In genomic region chr2:10373508-10374206, GRCm38 (mm10) we compare ENCODE assay signal across 8 mouse cellular contexts. TPM values are rescaled to one million over a fixed set of nuclear protein-coding genes. Genes with fewer than 3 reads are reported as not detected.
DNase-seq lines count a peak whose midpoint lies in the region; ATAC-seq lines count a peak whose summit lies in the region.

No protein-coding gene starts in this region.

- H3K9me3 ChIP-seq in lung, embryonic 16.5 days (ENCODE audit: control insufficient read depth, low read length) = peaks cover 2% of the 10 kb centered on the region; the same call in 1 of the 2 replicates
- H3K9me3 ChIP-seq in hindbrain, embryonic 11.5 days (ENCODE audit: control insufficient read depth, low read length) = no peaks in the 10 kb centered on the region
- no peaks in the 10 kb centered on the region for H3K9me3 ChIP-seq in liver, embryonic 15.5 days (replicated peaks)

- peaks cover 14% of the 10 kb centered on the region for H3K4me1 ChIP-seq in lung, embryonic 16.5 days (replicated peaks; ENCODE audit: control insufficient read depth, insufficient read depth, low read length)
- peaks cover 14% of the 10 kb centered on the region for H3K4me1 ChIP-seq in brown adipose tissue, adult 24 weeks (ENCODE audit: control insufficient read depth, insufficient read depth, insufficient read length, low read length)
- H3K4me1 ChIP-seq in hindbrain, embryonic 11.5 days (replicated peaks; ENCODE audit: control insufficient read depth, insufficient read depth, low read length) = peaks cover 5% of the 10 kb centered on the region; the same call in 1 of the 2 replicates
- peaks cover 18% of the 10 kb centered on the region for H3K4me1 ChIP-seq in liver, embryonic 15.5 days (replicated peaks)

- WGBS in lung, embryonic 16.5 days = under 1% methylated on average over 30 of the region's 30 CpGs
- WGBS in hindbrain, embryonic 11.5 days = under 1% methylated on average over 30 of the region's 30 CpGs
- WGBS in liver, embryonic 15.5 days (ENCODE audit: insufficient replicate concordance) = under 1% methylated on average over 30 of the region's 30 CpGs

- peaks cover 56% of the 10 kb centered on the region for H3K27me3 ChIP-seq in lung, embryonic 16.5 days (ENCODE audit: control insufficient read depth, insufficient read depth, low read depth, low read length)
- peaks cover 49% of the 10 kb centered on the region for H3K27me3 ChIP-seq in hindbrain, embryonic 11.5 days (ENCODE audit: control insufficient read depth, insufficient read depth, low read length)
- peaks cover 79% of the 10 kb centered on the region for H3K27me3 ChIP-seq in liver, embryonic 15.5 days

- H3K9ac ChIP-seq in lung, embryonic 16.5 days (ENCODE audit: low read length) = 0 out of 2 replicates have a peak overlapping the region, but pooled peaks have one; percentile 22
- peak overlapping the region; percentile 15; the same call in 1 of the 2 replicates for H3K9ac ChIP-seq in hindbrain, embryonic 11.5 days (ENCODE audit: low read depth, low read length)
- H3K9ac ChIP-seq in liver, embryonic 15.5 days = no peak overlapping the region

- no peaks in the 10 kb centered on the region for H3K36me3 ChIP-seq in lung, embryonic 16.5 days (ENCODE audit: control insufficient read depth, insufficient read depth, low read length)
- H3K36me3 ChIP-seq in hindbrain, embryonic 11.5 days (ENCODE audit: control insufficient read depth, insufficient read depth, low read length) = no peaks in the 10 kb centered on the region
- no peaks in the 10 kb centered on the region for H3K36me3 ChIP-seq in liver, embryonic 15.5 days (replicated peaks)

- ATAC-seq in lung, embryonic 16.5 days (ENCODE audit: low read depth) = no peak
- peak; percentile 19 for ATAC-seq in hindbrain, embryonic 11.5 days (ENCODE audit: low FRiP score)
- no peak for ATAC-seq in liver, embryonic 15.5 days (ENCODE audit: insufficient read depth)

- H3K4me3 ChIP-seq in lung, embryonic 16.5 days (ENCODE audit: low read length) = peak overlapping the region; percentile 72
- H3K4me3 ChIP-seq in brown adipose tissue, adult 24 weeks (ENCODE audit: insufficient read depth, low read depth, low read length) = peak overlapping the region; percentile 50
- peak overlapping the region; percentile 41 for H3K4me3 ChIP-seq in hindbrain, embryonic 11.5 days (ENCODE audit: low read depth, low read length)
- H3K4me3 ChIP-seq in liver, embryonic 15.5 days (replicated peaks) = peak overlapping the region; percentile 56

- no peak for DNase-seq in lung, adult 18-20 months
- peak; percentile 53 for DNase-seq in hindbrain, embryonic 11.5 days (ENCODE audit: low spot score)
- DNase-seq in right cerebral cortex, postnatal 25 days = peak; percentile 18
- no peak for DNase-seq in layer of hippocampus, postnatal 14 days (ENCODE audit: low spot score in 2 of 2)
- DNase-seq in left cerebral cortex, adult 8-10 months (ENCODE audit: low spot score in 2 of 2) = no peak

- H3K4me2 ChIP-seq in lung, embryonic 16.5 days (ENCODE audit: low read depth, low read length) = peak overlapping the region; percentile 98
- H3K4me2 ChIP-seq in hindbrain, embryonic 11.5 days (replicated peaks; ENCODE audit: low read depth, low read length) = peak overlapping the region; percentile 90
- peak overlapping the region; percentile 72 for H3K4me2 ChIP-seq in liver, embryonic 15.5 days

- H3K27ac ChIP-seq in lung, embryonic 16.5 days (ENCODE audit: low read length) = no peak overlapping the region
- no peak overlapping the region for H3K27ac ChIP-seq in brown adipose tissue, adult 24 weeks (replicated peaks; ENCODE audit: low read depth, low read length)
- no peak overlapping the region for H3K27ac ChIP-seq in hindbrain, embryonic 11.5 days (ENCODE audit: low read depth, low read length)
- no peak overlapping the region for H3K27ac ChIP-seq in liver, embryonic 15.5 days (replicated peaks)

RNA-seq across cellular contexts. Expression of gene Sfmbt2, which starts 3.3 kb away (rescaled TPM):
- polyA plus RNA-seq in lung, embryonic 16.5 days (2015; fragmentation: Nextera tagmentation; extraction: Ambion mirVana) = 1.3 and 2.0 TPM in 2 replicates
- not detected in 2 replicates for polyA plus RNA-seq in brown adipose tissue, adult 24 weeks (2012; ENCODE audit: insufficient read depth, insufficient read length, missing spikeins)
- polyA plus RNA-seq in hindbrain, embryonic 11.5 days (2014; fragmentation: Nextera tagmentation; extraction: Ambion mirVana) = 1.4 and 2.6 TPM in 2 replicates
- polyA plus RNA-seq in liver, embryonic 15.5 days (2015; fragmentation: Nextera tagmentation; extraction: Ambion mirVana) = 0.25 and 0.29 TPM in 2 replicates
- total RNA-seq in layer of hippocampus, postnatal 14 days (2021) = 1 to 10 TPM; 5.0 to 6.1 TPM
- total RNA-seq in left cerebral cortex, adult 8-10 months (2022) = 1 to 10 TPM; 2.6 to 4.3 (median 2.7) TPM

Comparison
In these comparisons a context has a peak if more than half of its experiments do, and no peak if none do; other contexts are left out.
1. DNase-seq: peak in hindbrain, embryonic 11.5 days (single experiment) and right cerebral cortex, postnatal 25 days (single experiment); none in lung, adult 18-20 months (0 of 2), layer of hippocampus, postnatal 14 days (0 of 2) and left cerebral cortex, adult 8-10 months (0 of 2).
2. Peak in every context shown above with its lines, with median percentiles within 50 percentile points of each other: H3K4me2 ChIP-seq and H3K4me3 ChIP-seq.